In genomic region chr4:125114638-125115037, GRCm38 (mm10) we compare ENCODE assay signal across 8 mouse cellular contexts. TPM values are rescaled to one million over a fixed set of nuclear protein-coding genes. Genes with fewer than 3 reads are reported as not detected.
DNase-seq lines count a peak whose midpoint lies in the region; ATAC-seq and TF ChIP-seq lines count a peak whose summit lies in the region.

No protein-coding gene starts in this region.

- peak overlapping the region; percentile 22; the same call in 1 of the 2 replicates for H3K9ac ChIP-seq in intestine, embryonic 16.5 days (ENCODE audit: low read depth, low read length)

- intact Hi-C loops in gastrocnemius, adult 2 months (cut with DNase I), result loop anchor here (2.0 kb wide), 1 partner anchor 46 kb away; no protein-coding TSS in a partner anchor
- intact Hi-C loops in left cerebral cortex, postnatal 25 days (cut with DNase I), result no loop called here

- H3K4me2 ChIP-seq in intestine, embryonic 16.5 days (ENCODE audit: low read depth, low read length), result no peak overlapping the region

- H3K9me3 ChIP-seq in intestine, embryonic 16.5 days (ENCODE audit: control insufficient read depth, low read length), result no peaks in the 10 kb centered on the region

- peak overlapping the region; percentile 90 for H3K27ac ChIP-seq in gastrocnemius, adult 2 months
- H3K27ac ChIP-seq in intestine, embryonic 16.5 days (ENCODE audit: low read length), result peak overlapping the region; percentile 27; the same call in 1 of the 2 replicates

- H3K4me1 ChIP-seq in intestine, embryonic 16.5 days (ENCODE audit: control insufficient read depth, insufficient read depth, low read length), result peaks cover 28% of the 10 kb centered on the region

- DNase-seq in gastrocnemius, adult 2 months, result peak; percentile 90
- DNase-seq in left cerebral cortex, postnatal 25 days (ENCODE audit: low spot score in 2 of 2), result peak; percentile 88 to 95
- peak; percentile 87 for DNase-seq in right cerebral cortex, postnatal 14 days
- peak; percentile 87 for DNase-seq in urinary bladder, postnatal 25 days (ENCODE audit: low spot score)

- H3K36me3 ChIP-seq in intestine, embryonic 16.5 days (ENCODE audit: control insufficient read depth, insufficient read depth, low read length), result peaks cover 1% of the 10 kb centered on the region; the same call in 1 of the 2 replicates

- H3K27me3 ChIP-seq in intestine, embryonic 16.5 days (replicated peaks; ENCODE audit: control insufficient read depth, insufficient read depth, low read length), result no peaks in the 10 kb centered on the region

- ATAC-seq in activated CD4-positive, CD25-positive, alpha-beta regulatory T cell, adult 4 months, result peak; percentile 58
- peak; percentile 57 for ATAC-seq in common myeloid progenitor, adult 5-6 weeks (replicated peaks; ENCODE audit: low read depth, poor library complexity, severe bottlenecking)
- ATAC-seq in intestine, embryonic 16.5 days, result peak; percentile 42
- ATAC-seq in megakaryocyte-erythroid progenitor cell, adult 5-6 weeks (replicated peaks; ENCODE audit: low FRiP score, low TSS enrichment, poor library complexity, severe bottlenecking), result peak; percentile 85

- WGBS in intestine, embryonic 16.5 days, result 8% methylated on average over 6 of the region's 6 CpGs

- H3K4me3 ChIP-seq in gastrocnemius, adult 2 months, result peak overlapping the region; percentile 21
- no peak overlapping the region for H3K4me3 ChIP-seq in intestine, embryonic 16.5 days (ENCODE audit: low read length)

- TF ChIP-seq CTCF in gastrocnemius, adult 2 months (IDR thresholded peaks at IDR 0.05), result peak; percentile 92

RNA-seq across cellular contexts. Expression of gene Zc3h12a, which starts 13.0 kb away (rescaled TPM):
- 1 to 10 TPM; 5.0 to 5.9 TPM for polyA plus RNA-seq in activated CD4-positive, CD25-positive, alpha-beta regulatory T cell, adult 4 months (2017; shearing (Covaris generic))
- total RNA-seq in common myeloid progenitor, adult 5-6 weeks (2017), result 8.1 and 9.6 TPM in 2 replicates
- 1 to 10 TPM; 2.6 TPM for total RNA-seq in gastrocnemius, adult 2 months (2021)
- polyA plus RNA-seq in intestine, embryonic 16.5 days (2015; fragmentation: Nextera tagmentation; extraction: Ambion mirVana), result 1.4 and 1.5 TPM in 2 replicates
- total RNA-seq in left cerebral cortex, postnatal 25 days (2021), result 1 to 10 TPM; 1.1 to 1.2 TPM
- total RNA-seq in megakaryocyte-erythroid progenitor cell, adult 5-6 weeks (2014; fragmentation: Nextera tagmentation), result 3.8 and 4.7 TPM in 2 replicates
- total RNA-seq in megakaryocyte-erythroid progenitor cell, adult 5-6 weeks (2017), result 2.7 and 5.6 TPM in 2 replicates

RNA-seq across cellular contexts. Expression of gene Meaf6, which starts 29.7 kb away (rescaled TPM):
- 10 to 100 TPM; 62.6 to 68.1 TPM for polyA plus RNA-seq in activated CD4-positive, CD25-positive, alpha-beta regulatory T cell, adult 4 months (2017; shearing (Covaris generic))
- total RNA-seq in common myeloid progenitor, adult 5-6 weeks (2017), result 43.8 and 44.0 TPM in 2 replicates
- 10 to 100 TPM; 12.0 to 13.5 TPM for total RNA-seq in gastrocnemius, adult 2 months (2021)
- 39.3 and 40.3 TPM in 2 replicates for polyA plus RNA-seq in intestine, embryonic 16.5 days (2015; fragmentation: Nextera tagmentation; extraction: Ambion mirVana)
- 100 to 1,000 TPM; 121 to 124 TPM for total RNA-seq in left cerebral cortex, postnatal 25 days (2021)
- total RNA-seq in megakaryocyte-erythroid progenitor cell, adult 5-6 weeks (2014; fragmentation: Nextera tagmentation), result 31.2 and 52.8 TPM in 2 replicates
- total RNA-seq in megakaryocyte-erythroid progenitor cell, adult 5-6 weeks (2017), result 34.5 and 49.7 TPM in 2 replicates

RNA-seq across cellular contexts. Expression of gene Snip1, which starts 48.2 kb away (rescaled TPM):
- 10 to 100 TPM in 1 of 2 experiments, 1 to 10 TPM in 1; 8.2 to 10.6 TPM for polyA plus RNA-seq in activated CD4-positive, CD25-positive, alpha-beta regulatory T cell, adult 4 months (2017; shearing (Covaris generic))
- 22.0 and 27.8 TPM in 2 replicates for total RNA-seq in common myeloid progenitor, adult 5-6 weeks (2017)
- total RNA-seq in gastrocnemius, adult 2 months (2021), result 1 to 10 TPM; 4.5 to 6.1 TPM
- 21.3 and 22.7 TPM in 2 replicates for polyA plus RNA-seq in intestine, embryonic 16.5 days (2015; fragmentation: Nextera tagmentation; extraction: Ambion mirVana)
- total RNA-seq in left cerebral cortex, postnatal 25 days (2021), result 10 to 100 TPM; 13.8 to 14.1 TPM
- total RNA-seq in megakaryocyte-erythroid progenitor cell, adult 5-6 weeks (2014; fragmentation: Nextera tagmentation), result 25.4 and 26.1 TPM in 2 replicates
- total RNA-seq in megakaryocyte-erythroid progenitor cell, adult 5-6 weeks (2017), result 32.2 and 33.6 TPM in 2 replicates

RNA-seq across cellular contexts. Expression of gene Dnali1, which starts 49.1 kb away (rescaled TPM):
- not detected for polyA plus RNA-seq in activated CD4-positive, CD25-positive, alpha-beta regulatory T cell, adult 4 months (2017; shearing (Covaris generic))
- total RNA-seq in common myeloid progenitor, adult 5-6 weeks (2017), result not detected in 2 replicates
- total RNA-seq in gastrocnemius, adult 2 months (2021), result not detected
- polyA plus RNA-seq in intestine, embryonic 16.5 days (2015; fragmentation: Nextera tagmentation; extraction: Ambion mirVana), result not detected in 2 replicates
- under 1 TPM; 0.28 to 0.50 TPM for total RNA-seq in left cerebral cortex, postnatal 25 days (2021)
- not detected in 2 replicates for total RNA-seq in megakaryocyte-erythroid progenitor cell, adult 5-6 weeks (2014; fragmentation: Nextera tagmentation)
- not detected in 2 replicates for total RNA-seq in megakaryocyte-erythroid progenitor cell, adult 5-6 weeks (2017)
